ENCODE assay signal across 26 mouse cellular contexts in genomic region chr12:113305973-113306372, GRCm38 (mm10).
DNase-seq lines count a peak whose midpoint lies in the region; ATAC-seq and TF ChIP-seq lines count a peak whose summit lies in the region.
"Had no signal": no experiment of that assay in that cellular context is flagged by ENCODE, and none has a peak within 500 bp of the region (broad histone marks: within the 10 kb centered on the region; RNA-seq: fewer than 3 reads in every experiment).

No protein-coding gene starts in this region.

- no peak overlapping the region for H3K9ac ChIP-seq in intestine, postnatal 0 days (ENCODE audit: low read depth, low read length)
- H3K9ac ChIP-seq: embryonic facial prominence, embryonic 13.5 days; embryonic facial prominence, embryonic 15.5 days; forebrain, embryonic 13.5 days; forebrain, embryonic 15.5 days; forebrain, postnatal 0 days had no signal

- WGBS in intestine, postnatal 0 days = 90% methylated on average over 1 of the region's 1 CpGs

- no peaks in the 10 kb centered on the region for H3K9me3 ChIP-seq in intestine, postnatal 0 days (ENCODE audit: control insufficient read depth)
- H3K9me3 ChIP-seq: embryonic facial prominence, embryonic 13.5 days; embryonic facial prominence, embryonic 15.5 days; forebrain, embryonic 10.5 days; forebrain, embryonic 13.5 days; forebrain, embryonic 15.5 days had no signal

- H3K36me3 ChIP-seq in C2C12 (ENCODE audit: control insufficient read depth, insufficient read depth) = no peaks in the 10 kb centered on the region
- no peaks in the 10 kb centered on the region for H3K36me3 ChIP-seq in intestine, postnatal 0 days (ENCODE audit: control insufficient read depth, insufficient read depth)
- H3K36me3 ChIP-seq: embryonic facial prominence, embryonic 13.5 days; embryonic facial prominence, embryonic 15.5 days; forebrain, embryonic 10.5 days; forebrain, embryonic 15.5 days had no signal

- DNase-seq in adrenal gland, adult 2 months = peak; percentile 15
- no peak for DNase-seq in adrenal gland, postnatal 25 days
- DNase-seq in adipocyte (ENCODE audit: low spot score) = no peak
- DNase-seq in embryo, embryonic 10.5 days (ENCODE audit: low spot score) = no peak
- DNase-seq: adrenal gland, adult 8-10 months; adrenal gland, postnatal 14 days; B cell, adult 2 months; cerebellum, adult 11 months; cerebellum, adult 18-20 months; cerebellum, adult 8-10 months; cerebellum, adult 9-11 months; cerebellum, postnatal 14 days; cerebellum, postnatal 36 days; embryo, embryonic 11 days; forebrain, postnatal 0 days had no signal

- no peak for TF ChIP-seq CTCF in C2C12 (IDR thresholded peaks at IDR 0.05; ENCODE audit: control insufficient read depth, insufficient read depth, insufficient read length)
- TF ChIP-seq CTCF in intestine, postnatal 0 days (IDR thresholded peaks at IDR 0.05; ENCODE audit: low read depth) = no peak

- no peak overlapping the region for H3K4me2 ChIP-seq in intestine, postnatal 0 days (replicated peaks; ENCODE audit: low read depth)
- H3K4me2 ChIP-seq: embryonic facial prominence, embryonic 13.5 days; embryonic facial prominence, embryonic 15.5 days; forebrain, embryonic 13.5 days; forebrain, embryonic 15.5 days had no signal

- no peak overlapping the region for H3ac ChIP-seq in C2C12 (ENCODE audit: control insufficient read depth, insufficient read length, low read depth)

- no peaks in the 10 kb centered on the region for H3K27me3 ChIP-seq in C2C12 (ENCODE audit: control insufficient read depth, insufficient read depth, insufficient read length)
- no peaks in the 10 kb centered on the region for H3K27me3 ChIP-seq in intestine, postnatal 0 days (replicated peaks; ENCODE audit: control insufficient read depth, insufficient read depth, low read length)
- H3K27me3 ChIP-seq: embryonic facial prominence, embryonic 13.5 days; embryonic facial prominence, embryonic 15.5 days; forebrain, embryonic 13.5 days; forebrain, embryonic 15.5 days; Patski had no signal

- no peak overlapping the region for H3K4me3 ChIP-seq in C2C12 (ENCODE audit: insufficient read depth, poor library complexity, severe bottlenecking)
- no peak overlapping the region for H3K4me3 ChIP-seq in intestine, postnatal 0 days (ENCODE audit: low read depth, low read length)
- H3K4me3 ChIP-seq: embryonic facial prominence, embryonic 13.5 days; embryonic facial prominence, embryonic 15.5 days; erythroblast, embryonic 14.5 days; forebrain, embryonic 10.5 days; forebrain, embryonic 13.5 days; forebrain, embryonic 15.5 days had no signal

- no peaks in the 10 kb centered on the region for H3K79me2 ChIP-seq in C2C12 (ENCODE audit: control insufficient read depth, insufficient read depth)

- H3K4me1 ChIP-seq in intestine, postnatal 0 days (replicated peaks; ENCODE audit: control insufficient read depth, insufficient read depth, low read length) = no peaks in the 10 kb centered on the region
- H3K4me1 ChIP-seq: embryonic facial prominence, embryonic 13.5 days; embryonic facial prominence, embryonic 15.5 days; forebrain, embryonic 10.5 days; forebrain, embryonic 13.5 days; forebrain, embryonic 15.5 days had no signal

- no peak overlapping the region for H3K27ac ChIP-seq in intestine, postnatal 0 days (ENCODE audit: low read depth, low read length)
- H3K27ac ChIP-seq: embryonic facial prominence, embryonic 13.5 days; embryonic facial prominence, embryonic 15.5 days; forebrain, embryonic 10.5 days; forebrain, embryonic 13.5 days; forebrain, embryonic 15.5 days had no signal

- 0 out of 2 replicates have a peak, but pooled peaks have one; percentile 25 for ATAC-seq in common myeloid progenitor, adult 5-6 weeks (replicated peaks; ENCODE audit: low read depth, poor library complexity, severe bottlenecking)
- no peak for ATAC-seq in intestine, postnatal 0 days
- ATAC-seq: activated CD4-positive, CD25-positive, alpha-beta regulatory T cell, adult 4 months; forebrain, embryonic 13.5 days; forebrain, embryonic 15.5 days; forebrain, postnatal 0 days; Patski had no signal

- H3K79me3 ChIP-seq in C2C12 (ENCODE audit: low read depth) = no peaks in the 10 kb centered on the region

TF ChIP-seq in C2C12, 6 proteins besides CTCF, POLR2A, EP300 and RAD21:
- TF ChIP-seq FOSL1 (IDR thresholded peaks at IDR 0.05; ENCODE audit: insufficient read depth, low read length, poor library complexity, severe bottlenecking) (peak; percentile 38), MYOD1 (IDR thresholded peaks at IDR 0.05; ENCODE audit: control insufficient read depth, insufficient read length, low read depth) (no peak)
